Mouse (Mus musculus): ENCODE measurements around the gene Col4a4.

Gene Col4a4

DNA sequence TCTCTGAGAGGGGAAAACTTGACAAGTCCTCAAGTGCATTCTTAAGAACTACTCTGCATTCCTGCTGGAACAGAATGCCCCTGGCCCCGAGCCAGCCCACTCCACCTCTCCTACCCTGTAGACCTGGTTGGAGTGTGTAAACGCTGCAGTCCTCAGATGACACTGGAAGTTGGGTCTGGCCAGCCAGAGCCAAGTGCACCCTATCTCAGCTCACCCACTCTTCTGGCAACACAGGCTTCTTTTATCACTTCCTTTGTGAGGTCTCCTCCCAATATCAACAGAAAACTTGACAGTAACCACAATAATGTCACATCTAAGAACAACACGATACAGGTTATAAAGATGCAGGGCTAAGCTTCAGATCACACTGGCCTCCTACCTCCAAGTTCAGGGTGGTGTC is 8.7 kb downstream of the Col4a4 start:
- peak; percentile 16 for DNase-seq (ENCODE audit: low spot score)

DNA sequence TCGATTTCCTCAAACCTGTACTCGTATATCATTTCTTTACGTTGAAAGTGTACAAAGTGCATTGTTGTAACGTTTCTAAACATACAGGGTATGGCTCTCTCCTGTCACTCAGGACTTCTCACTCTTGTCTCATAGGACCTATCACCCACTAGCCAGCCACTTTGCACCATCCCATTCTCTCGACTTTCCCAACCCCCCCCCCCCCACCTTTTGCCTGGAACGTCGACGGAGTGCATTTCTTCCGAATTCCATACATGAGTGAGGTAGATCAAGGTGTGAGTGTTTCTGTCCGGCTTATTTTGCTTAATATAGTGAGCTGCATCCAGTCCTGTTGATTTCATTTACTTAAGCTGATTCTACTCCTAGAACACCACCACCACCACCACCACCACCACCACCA is 9.3 kb downstream of the Col4a4 start:
- DNase-seq (ENCODE audit: low spot score): no peak

DNA sequence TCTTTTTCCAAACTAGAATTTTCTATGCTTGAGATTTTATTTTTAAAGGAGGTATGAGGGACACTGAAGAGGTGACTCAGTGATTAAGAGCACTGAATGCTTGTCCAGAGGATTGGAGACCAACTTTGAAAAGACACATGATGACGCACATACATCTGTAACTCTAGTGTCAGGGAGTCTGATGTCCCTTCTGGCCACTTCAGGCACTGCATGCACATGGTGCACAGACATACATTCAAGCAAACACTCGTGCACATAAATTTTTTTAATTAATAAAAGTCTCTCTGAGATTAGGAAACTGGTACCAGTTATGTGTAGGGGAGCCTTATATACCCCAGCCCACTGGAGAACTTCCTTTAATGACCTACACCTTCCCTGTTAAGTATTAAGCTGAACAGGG is 10.5 kb downstream of the Col4a4 start:
- no peak for DNase-seq (ENCODE audit: low spot score)

DNA sequence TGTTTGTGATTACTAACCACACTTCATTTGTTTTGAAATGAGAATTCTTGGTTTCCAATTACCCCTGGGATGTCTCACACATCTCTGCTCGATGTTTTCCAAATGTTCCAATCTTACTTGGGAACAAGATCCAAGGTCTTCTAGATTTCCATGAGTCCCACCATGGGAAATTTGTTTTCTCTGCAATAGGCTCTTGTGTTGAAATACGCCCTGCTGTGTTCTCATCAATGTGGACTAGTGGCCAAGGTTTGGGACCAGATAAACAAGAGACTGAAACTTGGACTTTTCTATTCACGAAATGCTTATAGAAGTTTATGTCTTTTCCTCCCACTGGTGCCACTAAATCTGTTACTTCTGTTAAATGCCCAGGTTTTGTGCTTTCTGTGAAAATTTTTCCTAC is 11.0 kb downstream of the Col4a4 start:
- no peak for DNase-seq (ENCODE audit: low spot score)

DNA sequence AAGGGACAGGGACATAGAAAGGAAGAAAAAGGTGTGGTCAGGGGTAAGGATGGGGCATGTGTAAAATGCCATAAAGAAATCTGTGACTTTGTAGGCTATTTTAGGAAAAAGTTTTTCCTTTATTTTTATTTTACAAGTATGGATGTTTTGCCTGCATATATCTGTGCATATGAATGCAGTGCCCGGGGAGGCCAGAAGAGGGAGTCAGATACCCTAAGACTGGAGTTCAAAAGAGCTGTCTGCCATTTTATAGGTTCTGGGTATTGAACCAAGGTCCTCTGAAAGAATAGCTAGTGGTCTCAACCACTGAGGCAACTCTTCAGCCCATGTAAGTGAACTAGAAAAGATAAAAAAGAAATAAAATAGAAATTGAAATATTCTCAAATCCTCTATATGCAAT is 14.9 kb downstream of the Col4a4 start:
- DNase-seq (ENCODE audit: low spot score): no peak

DNA sequence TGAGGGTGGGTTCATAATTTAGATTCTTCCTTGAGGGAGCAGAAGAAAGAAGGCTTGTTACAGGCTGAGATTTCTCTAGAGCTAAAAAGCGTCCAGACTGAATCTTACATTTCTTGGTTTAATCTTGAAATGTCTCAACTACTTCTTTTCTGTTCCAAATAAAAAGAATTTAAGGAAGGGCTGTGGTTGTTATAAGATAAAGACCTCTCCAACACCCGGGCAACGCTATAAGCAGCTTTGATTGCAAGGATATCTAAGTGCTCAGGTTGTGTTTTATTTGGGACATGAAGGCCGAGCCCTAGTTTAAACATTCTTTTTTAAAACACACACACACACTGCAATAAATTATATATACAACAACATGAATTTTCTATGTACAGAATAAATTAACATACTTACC is 17.2 kb downstream of the Col4a4 start:
- DNase-seq (ENCODE audit: low spot score): no peak

DNA sequence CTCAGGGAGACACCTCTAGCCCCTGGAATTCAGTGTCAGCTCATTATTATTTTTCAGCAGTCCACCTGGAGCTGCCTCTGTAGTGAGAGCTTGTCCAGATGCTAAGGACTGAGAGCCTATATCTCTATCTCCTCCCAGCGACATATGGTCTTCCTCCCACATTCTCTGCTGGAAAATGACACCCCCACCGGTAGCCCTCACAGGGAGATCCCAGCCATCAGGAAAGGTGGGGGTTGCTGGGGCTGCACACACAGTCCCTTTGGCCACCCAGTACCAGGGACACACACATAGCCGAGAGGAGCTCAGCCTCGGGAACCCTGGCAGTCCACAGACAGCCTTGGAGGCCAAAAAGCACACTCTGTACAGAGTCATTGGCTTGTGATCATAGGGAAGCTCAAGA is 26.4 kb downstream of the Col4a4 start:
- DNase-seq (ENCODE audit: low spot score): no peak

DNA sequence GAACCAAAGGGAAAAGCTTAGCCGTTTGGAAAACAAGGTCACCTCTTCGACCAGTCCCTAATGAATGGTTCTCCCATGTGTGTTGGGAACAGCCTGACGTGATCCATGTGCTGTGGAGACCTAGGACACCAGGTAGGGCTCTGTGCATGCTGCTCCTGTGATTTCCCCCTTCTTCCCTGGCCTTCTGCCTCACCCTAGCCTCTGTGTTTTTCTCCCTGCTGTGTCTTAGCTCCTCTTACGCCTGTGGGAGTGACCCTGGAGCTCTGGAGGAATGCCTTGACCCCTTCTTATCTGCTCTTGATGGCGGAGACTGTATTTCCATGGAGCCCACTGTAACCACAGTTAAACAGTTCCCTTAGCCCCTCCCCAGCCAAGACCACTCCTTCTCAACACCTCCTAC is 31.8 kb downstream of the Col4a4 start:
- no peak for DNase-seq (ENCODE audit: low spot score)

DNA sequence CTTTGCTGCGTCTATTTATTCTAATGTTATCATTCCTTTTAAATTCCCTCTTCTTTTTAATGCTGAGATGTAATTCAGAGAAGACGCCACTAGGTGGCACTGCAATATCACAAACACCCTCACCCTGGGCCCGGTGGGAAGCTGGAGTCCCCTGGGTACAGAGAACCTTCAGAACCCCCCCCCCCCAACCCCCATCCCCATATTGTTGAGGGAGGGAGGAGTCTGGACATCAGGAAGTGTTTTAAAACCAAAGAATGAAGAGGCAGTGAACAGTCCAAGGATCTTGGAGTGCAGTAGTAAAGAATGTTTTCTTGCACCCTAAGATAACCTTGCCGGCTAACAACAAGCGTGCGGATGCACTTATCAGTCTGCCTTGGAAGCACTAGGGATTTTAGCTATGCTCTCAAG is 32.2 kb downstream of the Col4a4 start:
- DNase-seq (ENCODE audit: low spot score): no peak

DNA sequence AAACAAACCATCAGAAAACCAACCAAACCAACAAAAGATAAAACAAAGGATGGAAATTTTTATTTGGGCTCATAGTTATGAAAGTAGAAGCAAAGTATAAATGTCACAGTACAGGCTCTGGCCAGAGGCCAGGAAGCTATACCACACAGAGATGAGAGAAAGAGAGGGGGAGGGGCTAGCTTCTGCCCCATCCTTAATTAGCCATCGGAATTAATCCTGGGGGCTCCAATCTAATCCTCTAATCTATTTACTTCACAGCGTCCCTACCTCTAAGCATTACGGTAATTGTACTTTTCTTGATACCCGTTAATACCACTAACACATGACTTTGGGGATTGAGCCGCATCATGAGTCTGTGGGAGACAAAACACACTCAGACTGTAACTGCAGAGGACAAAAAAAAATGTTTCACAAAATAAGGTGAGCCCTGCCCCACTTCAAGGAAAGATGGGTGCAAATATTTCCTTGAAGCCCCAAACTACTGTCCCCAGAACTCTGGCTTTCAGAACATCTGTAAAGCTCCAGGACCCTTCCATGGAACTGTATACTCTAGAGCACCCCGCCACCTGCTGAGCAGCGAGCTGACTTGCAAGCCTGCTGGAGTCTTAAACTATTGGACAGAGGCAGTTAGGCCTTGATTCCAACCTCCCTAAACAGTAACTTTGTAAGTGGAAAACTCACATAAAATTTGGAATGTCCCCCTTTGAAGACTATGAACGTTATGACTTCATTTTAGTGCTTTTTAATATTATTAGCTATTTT is 41.3 kb downstream of the Col4a4 start:
- DNase-seq (ENCODE audit: low spot score): no peak

DNA sequence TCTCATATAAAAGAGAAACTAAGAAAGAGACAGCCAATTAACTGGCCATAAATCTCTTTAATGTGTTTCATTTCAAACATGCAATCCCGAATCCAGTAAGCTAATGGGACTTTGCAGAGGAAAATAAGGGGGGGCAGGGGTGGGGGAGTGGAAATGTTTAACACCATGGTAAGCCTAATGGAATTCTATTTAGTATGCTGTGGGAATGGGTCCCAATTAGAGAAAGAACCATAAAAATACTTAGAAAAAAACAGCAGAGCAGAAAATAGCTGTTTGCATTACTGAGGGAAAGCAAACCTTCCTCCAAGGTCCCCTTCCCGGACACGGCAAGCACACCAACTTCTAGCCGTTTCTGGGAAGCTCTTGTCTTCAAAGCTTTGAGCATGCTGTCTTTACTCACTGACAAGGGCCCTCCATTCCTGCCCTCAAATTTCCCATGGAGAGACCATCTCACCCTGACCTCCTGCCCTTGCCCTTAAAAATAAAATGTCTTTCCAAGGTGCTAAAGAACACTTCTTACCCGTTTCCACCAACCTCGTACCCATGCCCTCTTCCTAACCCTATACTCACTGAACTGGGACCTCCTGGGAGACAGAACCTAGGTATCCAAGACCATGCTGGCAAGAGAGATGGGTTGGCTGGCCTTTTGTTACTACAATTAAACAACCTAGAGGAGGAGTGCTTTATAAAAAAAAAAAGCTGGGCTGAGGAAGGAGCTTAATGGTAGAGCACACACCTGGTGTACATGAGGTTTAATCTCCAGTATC is 42.0 kb downstream of the Col4a4 start:
- DNase-seq (ENCODE audit: low spot score): no peak

DNA sequence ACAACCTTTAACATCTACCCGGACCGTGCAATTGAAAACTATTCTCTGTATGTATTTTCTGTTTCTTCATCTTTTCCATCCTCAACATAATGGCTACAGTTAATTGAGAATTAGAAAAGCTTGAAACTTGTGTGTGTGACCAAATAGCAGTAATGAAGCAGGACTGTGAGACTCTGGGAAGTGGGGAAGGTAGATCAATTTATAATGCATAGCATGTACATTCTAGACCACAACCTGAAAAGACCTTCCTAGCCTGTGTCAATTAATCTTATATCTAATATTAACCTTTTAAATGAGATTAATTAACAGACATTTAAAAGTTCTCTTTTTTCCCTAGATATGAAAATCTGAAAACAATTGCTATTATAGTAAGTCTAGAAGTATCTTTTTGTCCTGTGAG is 42.7 kb downstream of the Col4a4 start:
- DNase-seq (ENCODE audit: low spot score): no peak

DNA sequence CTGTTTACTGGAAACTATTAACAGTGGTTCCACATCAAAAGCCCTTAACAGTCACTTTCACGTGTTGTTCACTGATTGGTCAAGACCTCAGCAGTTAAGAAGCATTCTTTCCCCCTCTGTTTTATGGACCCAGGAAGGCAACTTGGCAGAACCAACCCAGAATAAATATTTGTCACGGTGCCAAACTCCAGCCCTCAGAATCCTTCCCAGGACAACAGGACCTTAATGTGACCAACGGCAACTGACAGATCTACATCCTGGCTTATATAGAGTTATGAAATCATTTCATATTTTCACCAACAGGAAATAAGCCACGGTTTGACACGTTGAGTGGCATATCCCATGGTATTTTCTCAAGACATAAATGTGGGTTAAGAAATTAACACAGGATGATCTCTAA is 46.6 kb downstream of the Col4a4 start:
- no peak for DNase-seq (ENCODE audit: low spot score)

DNA sequence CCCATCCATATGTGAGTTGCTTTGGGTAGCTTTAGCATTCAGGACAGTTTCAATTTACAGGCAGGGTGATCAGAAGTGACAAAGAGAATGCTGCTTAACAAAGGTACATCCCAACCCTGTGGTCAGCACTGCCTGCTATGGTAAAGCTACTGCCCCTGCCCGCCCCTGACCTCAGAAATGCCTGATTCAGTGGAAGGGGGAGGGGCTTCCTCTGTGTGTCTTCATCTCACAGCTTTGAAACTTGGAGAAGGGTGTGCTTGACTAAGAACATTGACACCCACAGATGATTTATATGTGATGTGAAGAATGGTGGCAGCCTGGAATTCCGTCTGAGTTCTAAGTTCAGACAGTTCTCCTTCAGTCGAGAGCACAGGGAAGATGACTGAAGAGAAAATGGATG is 48.8 kb downstream of the Col4a4 start:
- no peak for DNase-seq (ENCODE audit: low spot score)

DNA sequence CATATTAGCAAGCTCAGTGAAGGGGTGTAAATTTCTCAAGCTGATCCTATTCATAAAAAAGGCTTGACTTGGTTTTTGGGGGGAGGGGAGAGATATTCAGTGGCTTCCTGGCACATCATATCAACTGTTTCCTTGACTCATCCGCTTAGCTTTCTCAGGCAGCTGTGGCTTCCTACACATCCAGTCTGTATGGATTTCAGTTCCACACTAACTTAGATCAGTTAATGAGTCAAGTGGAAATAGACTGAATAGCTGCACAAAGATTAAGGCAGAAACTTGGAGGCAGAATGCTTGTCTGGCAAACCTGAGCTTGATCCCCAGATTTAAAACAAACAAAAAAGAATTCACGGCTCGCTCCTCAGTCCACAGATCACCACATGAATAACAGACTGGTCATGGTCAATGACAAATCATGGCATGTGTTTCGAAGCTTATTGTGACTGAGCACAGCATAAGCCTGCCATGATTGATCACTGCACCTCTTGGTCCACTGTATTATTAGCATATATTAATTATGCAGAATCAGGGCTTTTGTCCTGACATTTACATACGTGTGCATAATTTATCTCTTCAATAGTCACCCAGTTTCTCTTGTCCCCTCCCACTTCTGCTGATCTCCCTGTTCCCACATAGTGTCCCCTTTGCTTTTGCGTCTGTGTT is 50.0 kb downstream of the Col4a4 start:
- DNase-seq (ENCODE audit: low spot score): no peak

DNA sequence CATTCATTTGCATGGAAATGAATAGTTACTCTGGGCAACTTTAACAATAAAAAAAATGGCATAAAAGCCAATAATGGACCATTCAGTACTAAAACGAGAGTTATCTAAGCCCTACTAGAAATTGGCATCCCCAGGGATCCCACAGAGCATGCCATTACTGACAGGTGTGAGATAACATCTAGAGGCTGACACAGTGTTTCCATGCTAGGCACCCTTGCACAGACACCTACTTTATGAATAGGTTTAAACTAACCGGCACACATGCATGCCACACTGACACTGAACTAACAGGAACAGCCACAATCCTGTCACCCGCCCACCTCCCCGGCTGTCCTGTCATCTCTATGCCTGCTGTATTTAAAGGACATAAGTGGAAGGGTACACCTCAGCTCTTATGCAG is 58.7 kb downstream of the Col4a4 start:
- DNase-seq (ENCODE audit: low spot score): no peak

DNA sequence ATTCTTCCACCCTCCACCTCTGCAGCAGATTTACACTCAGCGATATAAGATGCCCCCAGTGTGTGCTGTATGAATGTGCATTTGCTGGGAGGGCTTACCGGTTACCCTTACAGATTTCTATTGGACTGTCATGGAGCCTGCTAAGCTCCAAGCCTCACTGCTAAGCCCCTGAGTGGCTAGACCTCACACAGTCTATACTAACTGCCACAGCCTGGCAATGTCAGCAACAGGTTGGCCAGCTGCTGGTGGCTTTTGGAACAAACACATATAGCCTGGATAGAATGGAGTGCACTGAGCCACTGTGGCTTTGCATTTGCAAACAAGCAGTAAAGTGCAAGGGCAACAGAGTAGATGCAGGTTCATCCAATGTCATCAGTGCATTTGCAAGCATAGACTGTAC is 94.7 kb downstream of the Col4a4 start:
- no peak for DNase-seq (ENCODE audit: low spot score)

DNA sequence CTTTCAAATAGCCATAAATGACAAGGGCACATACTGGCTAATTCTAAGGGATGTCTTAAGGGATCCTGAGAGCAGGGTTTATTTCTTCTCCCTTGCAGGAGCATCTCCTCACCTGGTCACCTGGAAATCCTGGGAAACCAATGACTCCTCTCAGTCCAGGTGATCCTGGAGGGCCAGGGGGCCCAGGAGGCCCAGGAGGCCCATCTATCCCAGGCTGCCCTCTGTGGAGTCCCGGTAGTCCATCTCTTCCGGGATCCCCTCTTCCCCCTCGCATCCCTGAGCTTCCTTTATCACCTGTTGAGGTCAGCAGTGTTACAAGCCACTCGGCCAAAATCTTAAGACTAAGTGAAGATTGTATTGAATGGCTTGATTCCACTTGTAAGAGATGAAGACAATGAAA is 100.3 kb downstream of the Col4a4 start:
- DNase-seq (ENCODE audit: low spot score): no peak

DNA sequence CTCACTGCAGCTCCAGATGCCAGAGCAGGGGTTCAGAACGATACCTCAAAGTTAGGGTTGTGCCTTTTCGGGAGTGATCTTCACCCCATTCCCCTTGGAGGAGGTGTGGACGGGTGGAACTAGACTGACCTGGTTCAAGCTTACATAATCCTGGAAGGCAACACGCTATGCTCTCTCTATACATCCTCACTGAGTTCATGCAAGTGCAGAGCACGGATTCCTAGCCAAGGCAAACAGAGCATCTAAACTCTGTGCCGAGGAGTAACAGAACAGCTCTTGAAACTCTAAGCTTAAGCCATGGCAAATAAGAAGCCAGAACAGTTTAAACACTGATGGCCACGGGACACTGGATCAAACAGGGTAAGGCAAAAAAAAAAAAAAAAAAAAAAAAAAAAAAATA is 104.3 kb downstream of the Col4a4 start:
- DNase-seq (ENCODE audit: low spot score): no peak

DNA sequence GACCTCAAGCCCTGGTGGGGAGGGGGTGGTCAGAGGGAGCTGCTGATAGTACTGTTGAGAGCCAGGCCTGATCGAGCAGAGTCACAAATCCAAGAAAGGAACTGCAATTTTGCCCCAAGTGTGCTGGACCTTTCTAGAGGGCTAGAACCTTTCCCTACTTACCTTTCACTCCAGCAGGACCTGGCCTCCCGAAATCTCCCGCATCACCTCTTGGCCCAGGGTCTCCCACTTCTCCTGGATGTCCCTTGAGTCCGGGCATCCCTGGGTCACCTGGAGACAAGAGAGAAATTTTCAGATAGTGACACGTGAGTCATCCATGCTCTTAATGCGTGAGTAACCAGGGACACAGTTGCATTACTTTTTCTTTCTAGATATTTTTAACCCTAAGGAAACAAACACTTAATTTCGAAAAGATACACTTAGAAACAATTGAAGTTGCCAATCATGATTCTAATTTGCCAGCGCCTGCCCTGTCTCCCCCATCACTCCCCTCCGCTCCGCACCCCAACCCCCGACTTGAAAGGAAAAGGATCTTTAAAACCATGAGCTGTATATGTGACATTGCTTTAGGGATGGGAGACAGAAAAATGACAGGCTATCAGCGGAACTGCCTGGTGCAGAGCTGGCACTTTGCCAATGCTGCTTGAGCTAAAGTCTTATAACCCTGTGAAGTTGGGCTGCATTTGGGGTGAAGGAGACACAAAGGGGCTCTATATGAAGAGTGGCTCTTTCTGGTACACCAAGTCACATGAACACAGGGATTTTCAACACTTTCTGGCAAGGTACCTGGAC is 106.8 kb downstream of the Col4a4 start:
- DNase-seq (ENCODE audit: low spot score): no peak

DNA sequence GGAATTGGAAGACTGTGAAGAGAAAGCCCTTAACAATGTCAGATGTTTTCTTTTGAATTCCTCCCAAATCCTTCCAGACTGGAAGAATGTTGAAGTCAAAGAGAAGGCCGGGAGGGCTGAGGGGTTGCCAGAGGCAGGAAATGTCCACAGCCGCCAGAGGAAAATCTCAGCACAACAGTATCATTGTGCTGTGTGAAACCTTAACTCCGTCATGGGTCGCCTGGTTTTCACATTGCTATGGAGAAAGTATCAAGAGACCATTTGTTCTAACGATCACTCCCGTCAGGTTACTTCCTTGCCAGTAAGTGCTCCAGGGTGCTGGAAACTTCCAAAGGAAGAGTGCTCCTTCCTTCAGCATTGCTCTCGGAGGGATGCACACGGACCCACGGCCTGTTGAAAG is 109.9 kb downstream of the Col4a4 start:
- no peak for DNase-seq (ENCODE audit: low spot score)

DNA sequence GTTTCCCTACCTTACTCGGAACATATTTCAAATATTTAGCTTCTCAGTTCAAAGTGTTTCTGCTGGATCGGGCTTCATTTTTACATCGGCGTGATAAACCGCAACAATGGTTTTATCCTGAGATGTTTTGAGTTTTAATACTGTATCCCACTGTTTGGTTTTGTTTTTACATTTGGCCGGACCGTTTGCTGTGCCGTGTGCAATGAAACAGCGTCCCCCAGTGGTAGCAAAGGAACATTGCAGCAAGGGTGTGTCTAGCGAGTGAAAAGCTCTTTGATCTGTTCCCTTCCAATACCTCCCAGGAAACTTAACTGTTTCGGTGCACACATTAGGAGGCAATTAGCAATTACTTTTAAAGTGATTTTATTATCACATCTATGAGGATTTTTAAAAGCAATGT is 110.4 kb downstream of the Col4a4 start:
- DNase-seq (ENCODE audit: low spot score): no peak

DNA sequence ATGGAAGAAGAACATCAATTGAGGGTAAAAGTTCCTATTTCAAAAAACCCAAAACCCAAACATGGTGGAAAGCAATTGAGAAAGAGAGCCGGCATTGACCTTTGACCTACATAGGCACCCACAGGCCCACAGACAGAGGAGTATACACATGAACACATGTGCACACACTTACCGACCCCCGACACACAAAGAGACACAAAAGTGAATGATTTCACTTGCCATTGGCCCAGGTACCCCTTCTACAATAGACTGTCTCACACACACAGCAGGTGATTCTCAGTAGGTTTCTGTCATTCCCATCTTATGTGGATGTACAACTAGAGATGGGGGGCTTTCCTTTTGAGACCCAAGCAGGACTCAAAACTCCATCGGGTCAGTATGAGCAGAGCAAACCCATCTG is 110.8 kb downstream of the Col4a4 start:
- DNase-seq (ENCODE audit: low spot score): no peak

Data from ovary, postnatal 10 days (tissue).